Mouse (Mus musculus) CH12.LX (cell line): Measurements from ENCODE around the gene Krtap3-3. TPM values are rescaled to one million over a fixed set of nuclear protein-coding genes. Genes with fewer than 3 reads are reported as not detected.

Experiments
- DNase-seq: peaks from one replicate; pipeline ENCODE4 v3.0.0-alpha.2; 2013; ENCODE audit errors: extremely low read depth
- H3K27ac ChIP-seq: 2 replicates; pipeline ENCODE4 v1.5.1; 2012; ENCODE audit warnings: low read depth, mild to moderate bottlenecking, control low read depth, moderate library complexity; ENCODE audit not compliant: insufficient read depth
- H3K27me3 ChIP-seq: replicated peaks from 2 replicates; pipeline ENCODE3; 2012; ENCODE audit warnings: inconsistent platforms
- H3K36me3 ChIP-seq, 2 experiments: replicated peaks in 1 of 2; 2 replicates each; pipeline versions ENCODE3 to v1.6.1; 2012; ENCODE audit warnings: inconsistent platforms in 1 of 2, low read length in 1 of 2, mild to moderate bottlenecking in 1 of 2, mixed read lengths in 1 of 2, moderate library complexity in 1 of 2; ENCODE audit not compliant: control insufficient read depth in 1 of 2, insufficient read depth in 1 of 2
- H3K4me1 ChIP-seq, 2 experiments: 2 replicates each; pipeline ENCODE4 v1.6.1; 2012; ENCODE audit warnings: inconsistent platforms in 1 of 2, moderate library complexity in 1 of 2; ENCODE audit not compliant: insufficient read depth in 2 of 2, control insufficient read depth in 1 of 2
- H3K4me2 ChIP-seq: 2 replicates; pipeline ENCODE4 v1.6.1; 2012; ENCODE audit warnings: low read depth, mild to moderate bottlenecking, control low read depth; ENCODE audit not compliant: poor library complexity, insufficient read depth, severe bottlenecking
- H3K4me3 ChIP-seq, 3 experiments: fragments of 150-350 bp in 1 of 3; sonication (generic) in 1 of 3; replicated peaks in 1 of 3; 2 replicates each; pipeline versions ENCODE3 to v1.5.1; 2011 to 2012; ENCODE audit warnings: low read depth in 2 of 3, low read length in 2 of 3, mild to moderate bottlenecking in 2 of 3, moderate library complexity in 2 of 3, control low read depth in 1 of 3, improper control_type of control experiment in 1 of 3, inconsistent platforms in 1 of 3, mixed read lengths in 1 of 3; ENCODE audit not compliant: poor library complexity in 1 of 3
- H3K79me2 ChIP-seq: replicated peaks from 2 replicates; pipeline ENCODE4 v1.6.1; 2012; ENCODE audit warnings: mild to moderate bottlenecking, moderate library complexity; ENCODE audit not compliant: control insufficient read depth, poor library complexity, insufficient read depth, severe bottlenecking; ENCODE audit errors: extremely low read depth
- H3K9ac ChIP-seq: 2 replicates; pipeline ENCODE4 v1.6.1; 2012; ENCODE audit warnings: low read depth, mild to moderate bottlenecking, control low read depth, moderate library complexity; ENCODE audit not compliant: insufficient read depth
- H3K9me3 ChIP-seq: replicated peaks from 2 replicates; pipeline ENCODE3; 2012; ENCODE audit warnings: low read length, inconsistent platforms, mixed read lengths
- BHLHE40 ChIP-seq: IDR thresholded peaks from 2 replicates; pipeline ENCODE4 v1.6.1; 2011; ENCODE audit warnings: mild to moderate bottlenecking, low read depth, low read length, improper control_type of control experiment
- CHD1 ChIP-seq: IDR thresholded peaks from 2 replicates; pipeline ENCODE4 v1.6.1; 2012; ENCODE audit warnings: low read depth, low read length, improper control_type of control experiment, inconsistent platforms
- CHD2 ChIP-seq: IDR thresholded peaks from 2 replicates; pipeline ENCODE4 v1.6.1; 2011; ENCODE audit warnings: low read length, improper control_type of control experiment
- CTCF ChIP-seq, 2 experiments: IDR thresholded peaks in 1 of 2; conservative IDR thresholded peaks in 1 of 2; 2 replicates each; pipeline ENCODE4 v1.5.1; 2011 to 2012; ENCODE audit warnings: low read depth in 2 of 2, low read length in 2 of 2, improper control_type of control experiment in 1 of 2, inconsistent platforms in 1 of 2, mild to moderate bottlenecking in 1 of 2, moderate library complexity in 1 of 2
- E2F4 ChIP-seq: IDR thresholded peaks from 2 replicates; pipeline ENCODE4 v1.6.1; 2011; ENCODE audit warnings: low read depth, low read length, improper control_type of control experiment; ENCODE audit not compliant: insufficient replicate concordance
- ELF1 ChIP-seq: IDR thresholded peaks from 2 replicates; pipeline ENCODE4 v1.6.1; 2014; ENCODE audit warnings: low read depth, mild to moderate bottlenecking, inconsistent platforms, low read length, improper control_type of control experiment
- EP300 ChIP-seq: IDR thresholded peaks from 2 replicates; pipeline ENCODE4 v1.6.1; 2011; ENCODE audit warnings: low read length, improper control_type of control experiment
- ETS1 ChIP-seq: conservative IDR thresholded peaks from 2 replicates; pipeline ENCODE4 v1.6.1; 2012; ENCODE audit warnings: low read depth, mild to moderate bottlenecking, inconsistent platforms, low read length, improper control_type of control experiment, moderate library complexity
- GABPA ChIP-seq: IDR thresholded peaks from 2 replicates; pipeline ENCODE4 v1.6.1; 2012; ENCODE audit warnings: low read depth, low read length, improper control_type of control experiment, inconsistent platforms; ENCODE audit not compliant: insufficient replicate concordance
- HCFC1 ChIP-seq: IDR thresholded peaks from 2 replicates; pipeline ENCODE4 v1.6.1; 2012; ENCODE audit warnings: low read depth, mild to moderate bottlenecking, inconsistent platforms, low read length, improper control_type of control experiment
- IRF4 ChIP-seq: IDR thresholded peaks from 2 replicates; pipeline ENCODE4 v1.6.1; 2014; ENCODE audit warnings: low read depth, mild to moderate bottlenecking, inconsistent platforms, low read length, improper control_type of control experiment
- JUN ChIP-seq: IDR thresholded peaks from 2 replicates; pipeline ENCODE4 v1.6.1; 2011; ENCODE audit warnings: low read depth, mild to moderate bottlenecking, low read length, improper control_type of control experiment, moderate library complexity; ENCODE audit not compliant: insufficient read depth
- JUND ChIP-seq: conservative IDR thresholded peaks from 2 replicates; pipeline ENCODE4 v1.6.1; 2011; ENCODE audit warnings: low read depth, low read length, improper control_type of control experiment
- KAT2A ChIP-seq: IDR thresholded peaks from 2 replicates; pipeline ENCODE4 v1.6.1; 2012; ENCODE audit warnings: low read length, improper control_type of control experiment, inconsistent platforms; ENCODE audit not compliant: insufficient replicate concordance
- MAFK ChIP-seq: IDR thresholded peaks from 2 replicates; pipeline ENCODE4 v1.6.1; 2011; ENCODE audit warnings: low read length, improper control_type of control experiment; ENCODE audit not compliant: insufficient replicate concordance
- MAX ChIP-seq: IDR thresholded peaks from 2 replicates; pipeline ENCODE4 v1.6.1; 2011; ENCODE audit warnings: low read length, improper control_type of control experiment
- MAZ ChIP-seq: IDR thresholded peaks from 2 replicates; pipeline ENCODE4 v1.6.1; 2012; ENCODE audit warnings: low read depth, mild to moderate bottlenecking, inconsistent platforms, low read length, improper control_type of control experiment, moderate library complexity
- MEF2A ChIP-seq: IDR thresholded peaks from 2 replicates; pipeline ENCODE4 v1.6.1; 2014; ENCODE audit warnings: low read depth, mild to moderate bottlenecking, inconsistent platforms, low read length, improper control_type of control experiment, borderline replicate concordance
- MXI1 ChIP-seq: IDR thresholded peaks from 2 replicates; pipeline ENCODE4 v1.6.1; 2011; ENCODE audit warnings: mild to moderate bottlenecking, low read depth, low read length, improper control_type of control experiment
- MYC ChIP-seq: IDR thresholded peaks from 2 replicates; pipeline ENCODE4 v1.6.1; 2011; ENCODE audit warnings: low read depth, mild to moderate bottlenecking, improper control_type of control experiment, low read length
- NELFE ChIP-seq: IDR thresholded peaks from 2 replicates; pipeline ENCODE4 v1.6.1; 2011; ENCODE audit warnings: low read depth, low read length, improper control_type of control experiment
- NRF1 ChIP-seq: IDR thresholded peaks from 2 replicates; pipeline ENCODE4 v1.6.1; 2014; ENCODE audit warnings: low read depth, mild to moderate bottlenecking, inconsistent platforms, low read length, improper control_type of control experiment, moderate library complexity
- PAX5 ChIP-seq: IDR thresholded peaks from 2 replicates; pipeline ENCODE4 v1.6.1; 2012; ENCODE audit warnings: low read length, inconsistent platforms, mixed read lengths
- POLR2A ChIP-seq: IDR thresholded peaks from 2 replicates; pipeline ENCODE4 v1.6.1; 2011; ENCODE audit warnings: low read depth, mild to moderate bottlenecking, improper control_type of control experiment, low read length
- POLR2AphosphoS2 ChIP-seq: IDR thresholded peaks from 2 replicates; pipeline ENCODE4 v1.6.1; 2011; ENCODE audit warnings: low read depth, low read length, improper control_type of control experiment
- RAD21 ChIP-seq: IDR thresholded peaks from 2 replicates; pipeline ENCODE4 v1.6.1; 2011; ENCODE audit warnings: low read depth, mild to moderate bottlenecking, low read length, improper control_type of control experiment, moderate library complexity
- RCOR1 ChIP-seq: conservative IDR thresholded peaks from 2 replicates; pipeline ENCODE4 v1.6.1; 2012; ENCODE audit warnings: low read depth, mild to moderate bottlenecking, inconsistent platforms, low read length, improper control_type of control experiment
- SIN3A ChIP-seq: IDR thresholded peaks from 2 replicates; pipeline ENCODE4 v1.6.1; 2012; ENCODE audit warnings: low read length, improper control_type of control experiment, inconsistent platforms
- SMC3 ChIP-seq: IDR thresholded peaks from 2 replicates; pipeline ENCODE4 v1.6.1; 2011; ENCODE audit warnings: low read depth, low read length, improper control_type of control experiment
- TBP ChIP-seq: conservative IDR thresholded peaks from 2 replicates; pipeline ENCODE4 v1.6.1; 2011; ENCODE audit warnings: low read depth, low read length, improper control_type of control experiment
- TCF12 ChIP-seq: IDR thresholded peaks from 2 replicates; pipeline ENCODE4 v1.6.1; 2014; ENCODE audit warnings: low read depth, mild to moderate bottlenecking, inconsistent platforms, low read length, improper control_type of control experiment
- UBTF ChIP-seq: IDR thresholded peaks from 2 replicates; pipeline ENCODE4 v1.6.1; 2012; ENCODE audit warnings: low read depth, mild to moderate bottlenecking, inconsistent platforms, low read length, improper control_type of control experiment, moderate library complexity
- USF1 ChIP-seq: IDR thresholded peaks from 2 replicates; pipeline ENCODE4 v1.6.1; 2014; ENCODE audit warnings: low read depth, mild to moderate bottlenecking, inconsistent platforms, low read length, improper control_type of control experiment
- USF2 ChIP-seq: conservative IDR thresholded peaks from 2 replicates; pipeline ENCODE4 v1.6.1; 2011; ENCODE audit warnings: low read depth, low read length, improper control_type of control experiment
- ZC3H11A ChIP-seq: IDR thresholded peaks from 2 replicates; pipeline ENCODE4 v1.6.1; 2012; ENCODE audit warnings: low read depth, mild to moderate bottlenecking, inconsistent platforms, low read length, improper control_type of control experiment
- ZKSCAN1 ChIP-seq: IDR thresholded peaks from 2 replicates; pipeline ENCODE4 v1.6.1; 2012; ENCODE audit warnings: low read depth, inconsistent platforms, low read length, improper control_type of control experiment, borderline replicate concordance
- ZMIZ1 ChIP-seq: IDR thresholded peaks from 2 replicates; pipeline ENCODE4 v1.6.1; 2012; ENCODE audit warnings: low read depth, mild to moderate bottlenecking, inconsistent platforms, low read length, improper control_type of control experiment
- ZNF384 ChIP-seq: IDR thresholded peaks from 2 replicates; pipeline ENCODE4 v1.6.1; 2012; ENCODE audit warnings: low read depth, low read length, improper control_type of control experiment, inconsistent platforms
- dilution Hi-C: fragments of 300-500 bp; cut with MboI; formaldehyde crosslinking; loops from 2 replicates; pipeline ENCODE4 v1.14.3; 2020; ENCODE audit warnings: low sequenced_read_pairs; ENCODE audit not compliant: extremely low pct_unique_long_range_greater_than_20kb, extremely low pct_ligation_motif_present
- in situ Hi-C: fragments of 300-500 bp; cut with MboI; formaldehyde crosslinking; loops from 3 replicates; pipeline ENCODE4 v1.14.3; 2019; ENCODE audit warnings: low sequenced_read_pairs, low pct_ligation_motif_present, low pct_unique_long_range_greater_than_20kb, mixed read lengths
- polyA plus RNA-seq: library from polyadenylated mRNA; unstranded; fragments of >175 nt; gene quantifications from 2 replicates; pipeline ENCODE4 v1.2.1, GENCODE M21; 2012; ENCODE audit warnings: low read depth; ENCODE audit not compliant: insufficient read length
- total RNA-seq, 2 experiments: library from RNA; depleted of rRNA; stranded (reverse); fragments of 300-350 nt in 1 of 2; fragments of >200 nt in 1 of 2; gene quantifications; 2 replicates each; pipeline ENCODE4 v1.2.3; 2012 to 2014

Krtap3-3 gene
- total and polyA plus RNA-seq, 3 experiments, result not detected

GRCm38 (mm10) chr11:99574106-99574505, 23.4 kb upstream of the Krtap3-3 start:
- in situ Hi-C loops, result no loop called here

GRCm38 (mm10) chr11:99573164-99573563, 22.5 kb upstream of the Krtap3-3 start:
- Histone ChIP-seq H3K27me3 (peaks cover 62% of the 10 kb centered on the region), H3K36me3 (no peaks in the 10 kb centered on the region), H3K4me1 (peaks cover 3% of the 10 kb centered on the region in 2 experiments; a peak in 2 of 4 replicates), H3K79me2 (no peaks in the 10 kb centered on the region), H3K9me3 (no peaks in the 10 kb centered on the region), H3K9ac (no peak overlapping the region), H3K4me2 (no peak overlapping the region), H3K27ac (no peak overlapping the region), H3K4me3 (no peak overlapping the region)
- TF ChIP-seq TCF12, result no peak
- no peak for TF ChIP-seq RCOR1
- TF ChIP-seq JUN, result no peak
- no peak for TF ChIP-seq NRF1
- TF ChIP-seq CHD2, result no peak
- no peak for TF ChIP-seq ZC3H11A
- no peak for TF ChIP-seq ELF1
- TF ChIP-seq UBTF, result no peak
- no peak for TF ChIP-seq MXI1
- no peak for TF ChIP-seq IRF4
- TF ChIP-seq JUND, result no peak
- in situ Hi-C loops (no loop called here), dilution Hi-C loops (no loop called here)
- no peak for DNase-seq

More at GRCm38 (mm10) chr11:99574106-99574505, 23.4 kb upstream of the Krtap3-3 start:
- dilution Hi-C loops, result no loop called here
- H3K4me3 ChIP-seq, result peak overlapping the region in 2 of 3 experiments; percentile 1 to 29
- DNase-seq, result peak; percentile 85
- H3K4me1 ChIP-seq, result peaks cover 3% of the 10 kb centered on the region in 2 experiments; a peak in 2 of 4 replicates
- peak; percentile 97 to 98 for TF ChIP-seq CTCF (conservative IDR thresholded peaks at IDR 0.05 in 1 of 2, IDR thresholded peaks at IDR 0.05 in 1 of 2; ENCODE audit: low read depth in 2 of 2, low read length in 2 of 2)
- no peak for TF ChIP-seq MAX
- TF ChIP-seq CHD2, result no peak
- no peak for TF ChIP-seq USF1
- TF ChIP-seq ELF1, result peak; percentile 55; the same call in 1 of the 2 replicates
- TF ChIP-seq GABPA, result no peak
- no peak; the same call in 1 of the 2 replicates for TF ChIP-seq JUND
- no peak for TF ChIP-seq USF2
- TF ChIP-seq KAT2A, result no peak
- peak; percentile 52; the same call in 1 of the 2 replicates for TF ChIP-seq MYC
- TF ChIP-seq PAX5, result no peak
- no peak for TF ChIP-seq RCOR1
- TF ChIP-seq NRF1, result 0 out of 2 replicates have a peak, but pooled peaks have one; percentile 30
- no peak for TF ChIP-seq CHD1
- peak; percentile 81 for TF ChIP-seq ZNF384
- TF ChIP-seq TCF12, result no peak
- TF ChIP-seq MAFK, result peak; percentile 57; the same call in 1 of the 2 replicates
- TF ChIP-seq RAD21, result peak; percentile 89
- no peak for TF ChIP-seq POLR2A
- no peak for TF ChIP-seq UBTF
- TF ChIP-seq MXI1, result no peak
- TF ChIP-seq SMC3, result peak; percentile 97
- 0 out of 2 replicates have a peak, but pooled peaks have one; percentile 3 for TF ChIP-seq SIN3A
- peak; percentile 50; the same call in 1 of the 2 replicates for TF ChIP-seq NELFE
- TF ChIP-seq IRF4, result peak; percentile 77
- no peak for TF ChIP-seq POLR2AphosphoS2
- no peak for TF ChIP-seq E2F4
- TF ChIP-seq EP300, result no peak
- TF ChIP-seq HCFC1, result peak; percentile 30; the same call in 1 of the 2 replicates
- no peak for TF ChIP-seq ZKSCAN1
- no peak for TF ChIP-seq ZMIZ1
- TF ChIP-seq ETS1, result no peak
- TF ChIP-seq ZC3H11A, result peak; percentile 53; the same call in 1 of the 2 replicates
- TF ChIP-seq JUN, result no peak
- no peak for TF ChIP-seq TBP
- TF ChIP-seq MAZ, result no peak
- TF ChIP-seq BHLHE40, result peak; percentile 41; the same call in 1 of the 2 replicates
- TF ChIP-seq MEF2A, result 0 out of 2 replicates have a peak, but pooled peaks have one; percentile 57
- no peaks in the 10 kb centered on the region for H3K9me3 ChIP-seq
- H3K27me3 ChIP-seq, result peaks cover 67% of the 10 kb centered on the region
- H3K36me3 ChIP-seq, result no peaks in the 10 kb centered on the region
- H3K4me2 ChIP-seq, result peak overlapping the region; percentile 41
- no peak overlapping the region for H3K27ac ChIP-seq
- no peaks in the 10 kb centered on the region for H3K79me2 ChIP-seq
- no peak overlapping the region; the same call in 1 of the 2 replicates for H3K9ac ChIP-seq
